Mouse (Mus musculus) kidney, adult 11 months (tissue): ENCODE results near the gene Krtap4-1.
"Not testable (repeated sequence)": the region's sequence is repeated elsewhere in the genome, so short reads cannot be mapped to it uniquely, and the experiment has no call there.

Experiments
- DNase-seq: peaks from one replicate; pipeline ENCODE4 v3.0.0; 2022

Gene Krtap4-1

DNA sequence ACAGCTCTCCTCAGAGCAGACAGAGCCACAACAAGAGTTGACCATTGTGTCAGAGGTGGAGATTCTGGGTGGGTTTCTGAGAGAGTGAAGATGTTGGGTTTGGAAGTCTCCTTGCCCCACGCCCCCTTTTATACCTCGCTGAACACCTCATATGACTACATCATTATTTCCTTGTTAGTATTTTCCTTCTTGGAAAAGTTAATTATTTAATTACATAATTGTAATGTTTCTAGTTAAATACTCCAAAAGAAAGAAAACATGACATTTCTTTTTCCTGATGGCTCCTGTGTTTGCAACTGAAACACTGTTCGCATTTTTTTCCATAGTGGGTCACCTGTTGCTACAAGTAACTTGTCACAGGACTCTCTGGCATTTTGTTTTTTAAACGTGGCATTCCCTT lies at the start of gene Krtap4-1:
Krtap4-1 (minus strand) TSS at position 101 of the 400 bp plus-strand sequence.
- DNase-seq, result no peak

DNA sequence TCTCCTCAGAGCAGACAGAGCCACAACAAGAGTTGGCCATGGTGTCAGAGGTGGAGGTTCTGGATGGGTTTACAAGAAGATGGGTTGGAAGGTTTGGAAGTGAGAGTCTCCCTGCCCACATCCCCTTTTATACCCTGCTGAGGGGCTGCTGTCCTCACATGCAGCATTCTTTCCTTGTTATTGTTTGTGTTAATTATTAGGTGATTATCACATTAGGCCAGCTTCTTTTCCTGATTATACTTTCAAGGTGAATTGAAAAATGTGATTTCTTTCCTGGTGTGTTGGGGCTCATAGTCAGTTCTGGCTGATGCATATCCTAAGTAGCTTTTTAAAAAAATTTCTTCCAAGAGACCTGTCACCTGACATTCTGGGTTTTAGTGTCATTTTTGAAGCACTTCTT lies 37.8 kb upstream of the Krtap4-1 start, which contains the start of gene Krtap4-6:
Krtap4-6 (minus strand) TSS at position 101 of the 400 bp plus-strand sequence.
- no peak for DNase-seq

DNA sequence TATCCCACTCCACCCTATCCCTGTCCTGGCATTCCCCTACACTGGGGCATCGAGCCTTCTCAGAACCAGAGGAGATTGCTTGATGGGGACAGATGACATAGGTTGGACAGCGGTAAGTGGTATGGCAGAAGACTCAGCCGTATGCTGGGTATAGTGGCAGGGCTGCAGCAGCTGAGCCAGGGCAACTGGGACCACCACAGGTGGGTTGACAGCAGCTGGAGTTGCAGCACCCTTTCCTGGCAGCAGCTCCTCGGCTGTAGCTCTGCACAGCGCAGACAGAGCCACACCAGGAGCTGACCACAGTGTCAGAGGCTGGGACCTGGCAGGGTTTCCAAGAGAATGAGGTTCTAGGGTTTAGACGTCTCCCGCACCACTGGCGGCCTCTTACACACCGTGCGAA lies 34.8 kb upstream of the Krtap4-1 start:
- DNase-seq, result no peak

DNA sequence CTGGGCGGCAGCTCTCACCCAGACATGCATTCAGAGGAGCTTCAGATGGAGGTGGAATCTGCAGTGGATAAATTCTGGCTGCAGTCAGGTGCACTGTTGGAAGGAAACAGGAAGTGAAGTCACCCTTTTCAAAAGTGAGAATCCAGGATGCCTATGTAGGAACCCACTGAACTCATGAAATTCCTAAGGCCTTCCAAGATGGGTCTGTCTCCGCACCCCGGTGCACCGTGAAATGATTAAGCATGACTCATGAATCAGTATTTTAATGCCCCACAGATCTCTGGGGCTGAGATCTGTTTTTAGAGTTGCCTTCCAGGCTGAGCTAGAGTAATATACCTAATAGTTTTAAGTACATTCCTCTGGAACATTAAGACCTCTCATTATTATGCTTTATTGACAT lies 31.2 kb upstream of the Krtap4-1 start:
- no peak for DNase-seq

DNA sequence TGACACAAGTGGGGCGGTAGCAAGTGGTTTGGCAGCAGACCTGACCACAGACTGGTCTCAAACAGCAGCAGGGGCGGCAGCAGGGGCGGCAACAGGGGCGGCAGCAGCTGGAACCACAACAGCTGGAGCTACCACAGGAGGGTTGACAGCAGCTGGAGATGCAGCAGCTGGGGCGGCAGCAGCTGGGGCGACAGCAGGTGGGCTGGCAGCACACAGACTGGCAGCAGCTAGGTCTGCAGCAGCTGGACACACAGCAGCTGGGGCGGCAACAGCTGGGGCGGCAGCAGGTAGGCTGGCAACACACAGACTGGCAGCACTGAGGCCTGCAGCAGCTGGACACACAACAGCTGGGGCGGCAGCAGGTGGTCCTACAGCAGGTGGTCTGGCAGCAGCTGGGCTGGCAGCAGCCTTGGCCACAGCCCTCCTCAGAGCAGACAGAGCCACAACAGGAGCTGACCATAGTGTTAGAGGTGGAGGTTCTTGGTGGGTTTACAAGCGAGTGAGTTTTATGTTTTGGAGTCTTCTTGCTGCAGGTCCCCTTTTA lies 30.5 kb upstream of the Krtap4-1 start, which contains the start of gene Gm11563:
Gm11563 (minus strand) TSS at position 494 of the 544 bp plus-strand sequence.
- not testable (repeated sequence) for DNase-seq

DNA sequence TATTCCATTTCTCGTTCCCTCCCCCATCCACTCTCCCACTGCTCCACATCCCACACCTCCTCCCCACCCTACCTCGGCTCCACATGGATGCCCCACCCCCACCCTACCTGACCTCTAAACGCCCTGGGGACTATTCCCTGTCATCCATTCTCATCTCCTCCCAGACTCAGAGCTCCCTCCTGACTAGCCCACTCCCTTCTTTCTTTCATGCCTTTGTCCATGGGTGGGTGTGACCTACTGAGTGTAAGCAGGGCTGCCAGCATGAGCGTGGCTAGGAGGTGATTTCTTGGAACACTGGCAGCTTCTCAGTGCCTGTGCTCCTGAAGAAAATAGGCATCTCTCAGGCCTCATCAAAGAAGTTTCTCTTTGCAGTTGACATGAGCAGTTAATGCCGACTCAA lies 29.0 kb upstream of the Krtap4-1 start:
- DNase-seq, result no peak

DNA sequence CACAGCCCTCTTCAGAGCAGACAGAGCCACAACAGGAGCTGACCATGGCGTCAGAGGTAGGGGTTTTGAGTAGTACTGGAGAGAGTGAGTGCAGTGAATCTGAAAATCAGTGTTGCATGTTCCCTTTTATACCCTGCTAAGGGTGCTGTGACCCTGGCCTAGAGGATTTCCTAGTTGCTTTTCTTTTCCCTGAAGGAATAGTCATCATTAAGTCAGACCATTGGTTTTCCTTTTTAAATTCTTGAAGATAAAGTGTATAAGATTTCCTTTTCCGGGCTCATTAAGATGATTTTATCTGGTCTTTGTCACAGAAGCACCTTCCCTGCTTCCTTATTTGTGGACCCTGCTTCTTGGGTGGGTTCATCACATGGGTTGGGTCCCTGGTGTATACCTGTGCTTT lies 22.1 kb upstream of the Krtap4-1 start, which contains the start of gene Gm11555:
Gm11555 (minus strand) TSS at position 101 of the 400 bp plus-strand sequence.
- no peak for DNase-seq

DNA sequence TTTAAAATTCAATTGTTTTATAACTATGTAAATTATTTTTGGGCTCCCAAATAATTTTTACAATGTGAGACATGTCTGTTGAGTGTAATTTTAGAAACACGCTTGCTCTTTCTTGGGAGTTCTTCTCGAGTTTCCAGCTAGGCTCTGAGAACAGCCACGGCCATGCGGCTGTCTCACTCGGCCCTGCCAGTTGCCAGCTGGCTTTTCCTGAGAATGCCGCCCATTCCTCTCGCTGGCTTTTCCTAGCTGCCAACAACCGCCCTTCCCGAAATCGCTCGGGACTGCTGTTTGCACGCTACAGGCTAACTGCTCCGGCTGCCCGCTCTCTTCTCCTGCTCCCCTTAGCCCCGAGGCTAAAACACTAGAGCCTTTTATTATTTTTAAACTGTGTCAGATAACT lies 18.4 kb upstream of the Krtap4-1 start:
- DNase-seq, result no peak

DNA sequence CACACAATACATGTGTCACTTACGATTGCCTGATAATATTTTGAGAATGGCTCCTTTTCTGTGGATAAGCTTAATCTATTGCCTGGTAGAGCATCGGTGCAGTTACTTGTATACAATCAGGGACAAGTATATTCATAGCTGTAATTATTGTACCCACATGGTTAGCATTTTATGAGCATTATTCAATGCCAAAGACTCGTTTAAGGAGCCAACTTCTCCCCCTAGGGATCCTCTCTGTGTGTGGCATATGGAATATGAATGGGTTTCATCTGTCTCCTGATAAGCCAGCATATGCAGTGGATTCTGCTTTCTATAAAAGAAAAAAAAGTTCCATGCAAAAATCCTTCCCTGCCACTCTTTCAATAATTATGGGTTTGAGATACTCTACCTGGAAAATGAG lies 16.3 kb upstream of the Krtap4-1 start:
- no peak for DNase-seq

DNA sequence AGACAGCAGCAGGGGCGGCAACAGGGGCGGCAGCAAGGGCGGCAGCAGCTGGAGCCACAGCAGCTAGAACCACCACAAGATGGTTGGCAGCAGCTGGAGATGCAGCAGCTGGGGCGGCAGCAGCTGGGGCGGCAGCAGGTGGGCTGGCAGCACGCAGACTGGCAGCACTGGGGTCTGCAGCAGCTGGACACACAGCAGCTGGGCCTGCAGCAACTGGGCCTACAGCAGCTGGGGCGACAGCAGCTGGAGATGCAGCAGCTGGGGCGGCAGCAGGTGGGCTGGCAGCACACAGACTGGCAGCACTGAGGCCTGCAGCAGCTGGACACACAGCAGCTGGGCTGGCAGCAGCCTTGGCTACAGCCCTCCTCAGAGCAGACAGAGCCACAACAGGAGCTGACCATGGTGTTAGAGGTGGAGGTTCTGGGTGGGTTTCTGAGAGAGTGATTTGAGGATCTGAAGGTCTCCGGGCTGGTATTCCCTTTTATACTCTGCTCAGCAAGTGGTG lies 15.6 kb upstream of the Krtap4-1 start, which contains the start of gene Krtap4-7:
Krtap4-7 (minus strand) TSS at position 455 of the 505 bp plus-strand sequence.
- DNase-seq, result not testable (repeated sequence)

DNA sequence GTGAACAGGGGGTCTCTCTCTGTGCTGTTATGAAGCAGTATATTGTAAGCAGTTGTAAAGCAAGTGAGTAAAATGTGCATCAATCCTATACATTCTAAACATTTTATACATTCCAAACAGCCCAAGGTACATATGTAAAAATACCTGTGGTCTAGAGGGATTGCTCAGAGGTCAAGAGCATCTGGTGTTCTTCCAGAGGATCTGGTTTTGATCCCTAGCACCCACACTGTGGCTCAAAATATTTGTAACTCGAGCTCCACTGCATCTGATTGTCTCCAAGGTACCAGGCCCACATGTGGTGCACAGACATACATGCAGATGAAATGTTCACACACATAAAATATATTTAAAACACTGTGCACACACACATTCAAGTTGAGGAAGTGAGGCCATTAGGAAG lies 12.9 kb upstream of the Krtap4-1 start:
- no peak for DNase-seq

DNA sequence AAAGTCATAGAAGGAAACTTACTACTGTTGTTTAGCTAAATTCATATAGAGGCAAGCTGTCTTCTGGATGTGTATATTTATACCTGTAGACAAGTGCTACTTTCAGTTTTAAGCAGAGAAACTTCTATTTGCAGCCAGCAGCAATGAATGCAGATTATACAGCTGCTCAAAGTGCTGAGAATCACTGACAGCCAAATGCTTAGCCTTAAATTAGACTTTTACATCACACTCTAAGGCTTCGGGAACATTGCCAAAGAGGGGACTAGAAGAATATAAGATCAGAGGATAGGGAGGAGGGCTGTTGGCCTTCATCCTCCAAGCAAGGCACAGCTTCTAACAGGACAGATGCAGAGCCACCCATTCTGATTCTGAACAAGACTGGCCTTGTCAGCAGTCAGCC lies 9.0 kb upstream of the Krtap4-1 start:
- DNase-seq, result no peak

DNA sequence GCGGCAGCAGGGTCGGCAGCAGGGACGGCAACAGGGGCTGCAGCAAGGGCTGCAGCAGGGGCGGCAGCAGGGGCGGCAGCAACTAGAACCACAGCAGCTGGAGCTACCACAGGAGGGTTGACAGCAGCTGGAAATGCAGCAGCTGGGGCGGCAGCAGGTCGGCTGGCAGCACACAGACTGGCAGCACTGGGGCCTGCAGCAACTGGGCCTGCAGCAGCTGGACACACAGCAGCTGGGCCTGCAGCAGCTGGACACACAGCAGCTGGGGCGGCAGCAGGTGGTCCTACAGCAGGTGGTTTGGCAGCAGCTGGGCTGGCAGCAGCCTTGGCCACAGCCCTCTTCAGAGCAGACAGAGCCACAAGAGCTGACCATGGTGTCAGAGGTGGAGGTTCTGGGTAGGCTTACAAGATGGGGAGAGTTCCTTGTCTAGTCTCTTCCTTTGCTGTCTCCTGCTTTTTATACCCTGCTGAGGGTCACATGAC lies 6.7 kb upstream of the Krtap4-1 start, which contains the start of gene Krtap4-2:
Krtap4-2 (minus strand) TSS at position 432 of the 482 bp plus-strand sequence.
- DNase-seq, result no peak

DNA sequence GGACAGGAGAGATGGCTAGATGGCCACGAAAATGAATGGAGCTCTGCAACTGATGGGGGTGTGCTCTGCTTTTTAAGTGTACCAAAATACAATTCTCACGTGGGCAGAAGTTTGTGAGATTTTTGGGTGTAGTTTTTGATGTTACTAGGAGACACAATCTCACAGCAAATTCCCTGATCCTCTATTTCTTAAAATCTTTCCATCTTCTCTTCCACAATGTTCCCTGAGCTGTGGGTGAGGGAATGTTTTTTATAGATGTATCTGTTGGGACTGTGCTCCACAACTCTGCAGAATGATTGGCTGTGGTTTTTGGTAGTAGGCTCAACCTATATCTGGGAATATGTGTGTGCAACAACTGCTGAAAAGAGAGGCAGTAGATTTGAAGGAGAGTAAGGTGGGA lies 5.3 kb upstream of the Krtap4-1 start:
- DNase-seq, result no peak

DNA sequence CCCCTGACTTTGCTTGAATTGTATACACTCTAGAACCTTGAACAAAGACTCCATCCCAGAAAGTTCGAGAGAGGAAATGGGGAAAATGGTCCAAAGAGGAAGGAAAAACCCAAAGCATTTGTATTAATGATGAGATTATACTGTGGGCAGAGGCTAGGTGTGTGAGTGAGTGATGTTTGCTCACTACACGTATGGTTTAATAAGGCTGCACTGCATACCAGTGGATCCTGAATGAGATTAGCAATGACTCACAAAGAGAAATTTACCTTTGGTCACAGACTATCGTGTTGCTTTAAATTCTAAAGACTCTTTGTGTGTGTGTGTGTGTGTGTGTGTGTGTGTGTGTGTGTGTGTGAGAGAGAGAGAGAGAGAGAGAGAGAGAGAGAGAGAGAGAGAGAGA lies 2.9 kb upstream of the Krtap4-1 start:
- no peak for DNase-seq

DNA sequence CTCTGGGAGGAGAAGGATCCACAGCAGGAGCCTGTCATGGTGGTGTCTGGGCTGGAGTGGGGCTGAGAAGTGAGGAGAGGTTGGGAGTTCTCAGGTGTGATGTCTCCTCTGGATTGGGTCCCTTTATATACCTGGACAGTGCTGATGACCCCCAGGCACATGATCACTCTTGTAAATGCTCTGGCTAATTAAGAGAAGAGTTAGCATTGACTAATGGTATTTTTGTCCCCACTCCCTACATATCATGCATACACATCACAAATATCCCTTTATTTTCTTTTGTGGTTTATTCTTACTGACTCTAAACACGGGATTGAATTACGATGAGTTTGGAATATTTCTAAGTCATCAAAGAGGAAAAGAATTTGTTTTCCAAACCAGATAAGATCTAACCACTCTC lies 7.7 kb downstream of the Krtap4-1 start, which contains the start of gene Gm11562:
Gm11562 (minus strand) TSS at position 101 of the 400 bp plus-strand sequence.
- DNase-seq, result no peak

DNA sequence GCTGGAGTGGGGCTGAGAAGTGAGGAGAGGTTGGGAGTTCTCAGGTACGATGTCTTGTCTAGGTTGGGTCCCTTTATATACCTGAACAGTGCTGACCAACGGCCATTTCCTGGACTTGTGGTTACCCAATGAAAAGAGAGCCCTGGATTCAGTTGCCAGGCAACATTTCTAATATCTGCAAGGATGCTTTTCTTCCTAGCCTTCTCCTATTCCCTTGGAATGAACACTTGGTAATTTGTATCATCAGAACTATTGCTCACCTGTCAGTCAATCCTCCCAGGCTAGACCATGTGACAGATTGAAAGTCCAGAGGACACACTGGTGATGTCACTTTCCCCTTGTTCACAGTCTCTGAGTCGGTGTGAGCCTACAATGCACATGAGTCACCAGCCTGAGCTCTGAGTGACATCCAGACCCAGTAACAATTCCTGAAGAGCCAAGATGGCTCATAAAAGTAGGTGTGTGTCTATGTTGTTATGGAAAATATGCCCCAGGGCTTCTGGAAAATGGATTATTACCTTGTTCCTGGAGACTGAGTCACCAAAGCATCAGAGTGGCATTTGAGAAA lies 13.2 kb downstream of the Krtap4-1 start, which contains the start of gene Krtap2-4:
Krtap2-4 (minus strand) TSS at position 51 of the 568 bp plus-strand sequence.
- DNase-seq, result no peak

DNA sequence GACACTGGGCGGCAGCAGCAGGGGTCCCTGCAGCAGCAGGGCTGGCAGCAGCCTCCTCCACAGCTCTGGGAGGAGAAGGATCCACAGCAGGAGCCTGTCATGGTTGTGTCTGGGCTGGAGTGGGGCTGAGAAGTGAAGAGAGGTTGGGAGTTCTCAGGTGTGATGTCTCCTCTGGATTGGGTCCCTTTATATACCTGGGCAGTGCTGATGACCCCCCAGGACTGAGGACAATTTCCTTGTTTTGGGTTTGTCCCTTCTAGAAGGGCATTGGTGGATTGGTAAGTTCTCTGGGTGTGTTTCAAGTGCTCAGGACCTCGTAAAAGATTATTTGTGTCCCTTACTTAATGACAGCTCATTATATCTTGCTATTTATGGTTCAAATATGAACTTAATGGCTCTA lies 17.9 kb downstream of the Krtap4-1 start, which contains the start of gene Gm11937:
Gm11937 (minus strand) TSS at position 101 of the 400 bp plus-strand sequence.
- not testable (repeated sequence) for DNase-seq

DNA sequence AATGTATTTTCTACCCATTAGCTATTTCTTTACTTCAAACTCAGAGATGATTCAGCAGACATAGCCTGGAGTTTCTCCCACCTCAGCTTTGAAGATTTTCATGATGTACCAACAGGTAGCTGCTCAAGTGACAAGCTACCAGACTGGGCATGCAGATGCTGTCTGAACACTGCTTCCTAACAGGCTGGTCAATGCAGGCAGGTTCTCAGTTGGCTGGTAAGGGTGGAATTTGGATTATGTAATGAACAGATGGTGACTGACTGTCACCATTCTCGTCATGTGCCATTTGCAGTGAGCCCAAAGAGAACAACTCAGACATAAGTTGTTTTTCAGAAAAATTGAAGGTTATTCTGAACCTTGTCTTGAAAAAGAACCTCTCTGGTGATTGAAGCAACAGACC lies 18.9 kb downstream of the Krtap4-1 start:
- DNase-seq, result no peak

DNA sequence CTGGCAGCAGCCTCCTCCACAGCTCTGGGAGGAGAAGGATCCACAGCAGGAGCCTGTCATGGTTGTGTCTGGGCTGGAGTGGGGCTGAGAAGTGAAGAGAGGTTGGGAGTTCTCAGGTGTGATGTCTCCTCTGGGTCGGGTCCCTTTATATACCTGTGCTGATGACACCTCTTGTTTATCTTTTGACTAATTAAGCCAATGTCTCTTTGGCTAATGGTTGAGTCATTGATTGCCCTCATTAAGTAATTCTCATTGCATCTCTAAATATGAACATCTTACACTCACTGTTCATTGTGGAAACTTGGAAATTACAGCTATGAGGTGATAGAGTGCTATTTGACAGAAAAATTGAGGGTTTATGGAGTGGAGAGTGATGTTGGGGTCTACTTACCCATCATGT lies 24.8 kb downstream of the Krtap4-1 start, which contains the start of gene Gm11938:
Gm11938 (minus strand) TSS at position 101 of the 400 bp plus-strand sequence.
- DNase-seq, result not testable (repeated sequence)

DNA sequence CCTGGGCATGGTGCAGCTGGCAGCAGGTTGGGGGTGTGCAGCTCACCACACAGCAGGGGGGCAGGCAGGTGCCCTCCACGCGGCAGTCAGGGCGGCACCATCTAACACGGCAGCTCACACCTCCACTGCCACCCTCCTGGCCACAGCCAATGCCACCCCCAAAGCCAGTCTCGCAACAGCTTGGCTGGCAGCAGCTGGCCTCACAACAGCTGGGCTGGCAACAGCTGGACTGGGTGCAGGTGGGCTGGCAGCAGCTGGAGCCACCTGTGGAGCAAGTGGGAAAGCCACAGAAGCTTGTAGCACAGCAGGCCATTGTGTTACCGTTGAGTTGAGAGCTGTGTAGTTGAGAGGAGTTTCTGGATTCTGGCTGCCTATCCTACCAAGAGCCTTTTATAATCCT lies 30.3 kb downstream of the Krtap4-1 start, which contains the start of gene Krtap9-3:
Krtap9-3 (minus strand) TSS at position 364 of the 400 bp plus-strand sequence.
- not testable (repeated sequence) for DNase-seq

DNA sequence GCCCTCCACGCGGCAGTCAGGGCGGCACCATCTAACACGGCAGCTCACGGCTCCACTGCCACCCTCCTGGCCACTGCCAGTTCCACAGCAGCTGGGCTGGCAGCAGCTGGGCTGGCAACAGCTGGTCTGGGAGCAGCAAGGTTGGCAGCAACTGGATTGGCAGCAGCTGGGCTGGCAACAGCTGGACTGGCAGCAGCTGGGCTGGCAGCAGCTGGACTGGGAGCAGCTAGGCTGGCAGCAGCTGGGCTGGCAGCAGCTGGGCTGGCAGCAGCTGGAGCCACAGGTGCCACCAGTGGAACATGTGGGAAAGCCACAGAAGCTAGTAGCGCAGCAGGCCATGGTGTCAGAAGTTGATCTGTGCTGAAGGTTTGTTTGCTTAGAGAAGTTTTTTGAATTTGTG lies 37.1 kb downstream of the Krtap4-1 start, which contains the start of gene Krtap1-3:
Krtap1-3 (minus strand) TSS at position 359 of the 400 bp plus-strand sequence.
- DNase-seq, result no peak

DNA sequence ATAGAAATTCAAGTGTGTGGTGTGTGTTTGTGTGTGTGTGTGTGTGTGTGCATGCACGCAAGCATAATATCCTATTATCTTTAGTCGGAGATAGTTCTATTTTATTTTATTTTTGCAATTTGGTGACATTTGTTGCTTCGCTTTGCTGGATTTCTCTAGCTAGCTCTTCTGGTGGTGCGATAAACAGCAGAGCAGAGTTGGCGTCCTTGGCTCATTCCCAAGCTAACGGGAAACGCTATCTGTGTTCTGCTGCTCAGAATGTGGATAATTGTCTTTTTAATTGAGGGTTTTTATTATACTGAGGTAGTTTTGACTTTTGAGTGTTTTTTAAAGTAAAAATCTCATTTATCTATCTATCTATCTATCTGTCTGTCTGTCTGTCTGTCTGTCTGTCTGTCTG lies 42.9 kb downstream of the Krtap4-1 start:
- DNase-seq, result no peak
